Mouse (Mus musculus): ENCODE results near the gene Gm17349.
"Not testable (repeated sequence)": the region's sequence is repeated elsewhere in the genome, so short reads cannot be mapped to it uniquely, and the experiment has no call there.

Gm17349 gene

GRCm38 (mm10) chr15:99717386-99718334, 12.4 kb upstream of the Gm17349 start, which contains the start of gene Gpd1:
TSS of gene Gpd1 (plus strand) at chr15:99717515.
- DNase-seq, result peak; percentile 77

GRCm38 (mm10) chr15:99716814-99717213, 11.5 kb upstream of the Gm17349 start:
- no peak for DNase-seq

- no peak for DNase-seq
Observed at GRCm38 (mm10) chr15:99715982-99716746, 10.9 kb upstream of the Gm17349 start.

DNA sequence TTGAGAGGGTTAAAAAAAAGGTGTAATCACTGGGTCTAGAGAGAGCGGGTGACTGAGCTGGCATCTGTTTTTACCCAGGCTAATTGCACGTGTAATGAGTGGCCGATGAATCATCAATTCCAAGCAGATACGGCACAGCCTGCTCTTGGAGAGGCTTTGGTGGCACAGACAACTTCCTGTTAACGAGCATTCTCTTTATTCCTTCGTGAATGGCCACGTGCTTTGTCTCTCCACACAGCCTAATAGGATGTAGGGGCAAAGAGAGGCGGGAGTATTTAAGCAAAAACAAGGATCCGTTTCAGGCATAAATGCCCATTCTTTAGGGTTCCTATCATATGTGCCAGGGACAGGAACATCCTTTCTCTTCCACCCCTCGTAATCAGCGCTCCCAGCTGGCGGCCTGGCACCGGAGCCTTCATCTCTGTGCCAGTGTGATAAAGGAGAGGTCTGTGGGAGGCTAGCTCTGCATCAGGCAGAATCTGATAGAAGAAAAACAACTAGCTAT, 10.1 kb upstream of the Gm17349 start:
- DNase-seq, result peak; percentile 75

DNA sequence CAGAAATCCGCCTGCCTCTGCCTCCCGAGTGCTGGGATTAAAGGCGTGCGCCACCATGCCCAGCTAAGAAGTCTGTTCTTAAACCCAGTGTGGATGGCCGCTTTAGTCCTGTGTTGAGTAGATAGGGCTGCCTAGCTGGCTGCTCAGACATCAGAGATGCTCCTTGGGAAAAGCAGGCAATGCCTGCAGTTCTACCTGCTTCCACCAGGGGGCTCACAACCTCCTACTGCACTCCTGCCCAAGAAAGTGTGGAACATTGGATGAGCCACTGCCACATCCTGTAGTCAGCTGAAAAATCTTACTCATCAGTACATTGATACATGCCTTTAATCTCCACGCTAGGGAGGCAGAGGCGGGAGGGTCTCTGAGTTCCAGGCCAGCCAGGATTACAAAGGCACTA, 9.6 kb upstream of the Gm17349 start:
- DNase-seq, result peak; percentile 89

DNA sequence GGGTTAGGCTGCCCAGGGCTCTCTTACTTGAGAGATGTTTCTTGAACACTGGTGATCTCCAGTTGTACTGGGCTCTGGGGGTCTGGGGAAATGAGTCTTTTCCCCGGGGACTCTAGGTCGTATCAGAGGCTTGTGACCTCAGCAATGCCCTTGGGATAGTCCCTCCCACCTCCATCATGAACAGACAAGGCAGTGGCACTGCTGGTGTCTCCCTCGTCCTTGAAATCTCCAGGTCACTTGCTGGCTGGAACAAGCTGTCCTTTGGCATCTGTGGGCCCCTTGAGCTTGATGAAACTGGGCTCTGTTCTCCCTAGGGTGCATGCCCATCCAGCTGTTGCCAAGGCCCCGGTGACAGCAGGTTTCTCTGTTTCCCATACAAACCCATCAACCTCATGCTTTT, 8.9 kb upstream of the Gm17349 start:
- no peak for DNase-seq

DNA sequence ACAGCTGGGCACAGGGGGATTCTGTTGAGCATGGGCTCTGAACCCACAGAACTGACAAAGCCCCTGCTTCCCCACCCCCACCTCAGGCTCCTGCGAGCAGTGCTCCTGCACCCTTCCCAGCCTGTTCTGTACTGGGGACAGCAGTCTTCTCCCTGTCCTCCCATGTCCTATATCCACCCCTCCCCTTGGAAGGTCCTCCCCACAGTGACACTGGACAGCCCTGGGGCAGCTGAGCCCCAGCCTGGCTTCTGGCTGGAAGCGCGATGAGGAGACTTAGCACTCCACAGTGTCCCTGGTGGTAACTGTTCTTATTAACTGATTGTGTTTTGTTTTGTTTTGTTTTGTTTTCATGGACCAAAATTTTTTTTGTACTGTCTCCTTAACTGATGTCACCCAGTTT, 8.3 kb upstream of the Gm17349 start:
- no peak for DNase-seq

DNA sequence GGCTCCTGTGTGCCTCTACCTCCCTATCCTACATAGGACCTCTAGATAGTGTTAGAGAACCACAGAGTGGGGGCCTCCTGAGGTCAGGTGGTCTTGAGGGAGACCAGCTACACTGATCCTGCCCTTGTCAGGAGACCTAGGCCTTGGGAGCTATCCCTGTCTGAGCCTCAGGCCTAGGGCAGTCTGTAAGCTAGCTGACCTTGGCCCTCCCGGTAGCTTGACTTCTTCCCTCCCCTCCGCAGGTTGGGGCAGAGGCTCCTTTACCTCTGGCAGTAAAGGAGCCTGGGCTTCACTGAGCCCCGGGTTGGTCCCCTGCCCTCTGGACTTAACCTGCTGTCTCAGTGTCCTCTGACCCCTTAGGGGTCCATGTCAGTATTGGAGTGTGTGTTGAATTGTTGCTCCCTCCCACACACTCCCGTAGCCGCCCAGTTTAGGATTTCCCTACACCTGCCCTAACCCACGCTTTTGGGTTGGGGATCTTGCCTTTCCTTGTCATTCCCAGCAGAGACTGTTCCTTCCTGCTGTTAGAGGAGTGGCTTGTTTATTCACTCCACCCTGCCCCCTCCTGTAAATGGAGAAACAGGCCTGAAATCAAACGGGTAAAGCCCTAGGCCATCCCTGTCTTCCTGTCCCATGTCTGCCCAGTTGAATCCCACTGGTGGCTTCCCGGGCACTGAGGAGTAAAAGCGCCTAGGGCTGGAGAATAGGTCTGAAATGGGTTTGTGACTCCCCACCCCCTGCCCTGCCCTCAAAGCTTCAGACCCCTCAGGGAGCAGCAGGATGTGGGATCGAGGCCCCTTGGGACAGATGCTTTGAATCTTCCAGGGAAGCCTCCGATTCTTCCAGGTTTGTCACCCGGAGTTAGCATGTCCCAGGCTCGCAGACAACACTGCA, 7.6 kb upstream of the Gm17349 start:
- DNase-seq, result no peak

- no peak for DNase-seq
Observed at GRCm38 (mm10) chr15:99711491-99711890, 6.2 kb upstream of the Gm17349 start.

DNA sequence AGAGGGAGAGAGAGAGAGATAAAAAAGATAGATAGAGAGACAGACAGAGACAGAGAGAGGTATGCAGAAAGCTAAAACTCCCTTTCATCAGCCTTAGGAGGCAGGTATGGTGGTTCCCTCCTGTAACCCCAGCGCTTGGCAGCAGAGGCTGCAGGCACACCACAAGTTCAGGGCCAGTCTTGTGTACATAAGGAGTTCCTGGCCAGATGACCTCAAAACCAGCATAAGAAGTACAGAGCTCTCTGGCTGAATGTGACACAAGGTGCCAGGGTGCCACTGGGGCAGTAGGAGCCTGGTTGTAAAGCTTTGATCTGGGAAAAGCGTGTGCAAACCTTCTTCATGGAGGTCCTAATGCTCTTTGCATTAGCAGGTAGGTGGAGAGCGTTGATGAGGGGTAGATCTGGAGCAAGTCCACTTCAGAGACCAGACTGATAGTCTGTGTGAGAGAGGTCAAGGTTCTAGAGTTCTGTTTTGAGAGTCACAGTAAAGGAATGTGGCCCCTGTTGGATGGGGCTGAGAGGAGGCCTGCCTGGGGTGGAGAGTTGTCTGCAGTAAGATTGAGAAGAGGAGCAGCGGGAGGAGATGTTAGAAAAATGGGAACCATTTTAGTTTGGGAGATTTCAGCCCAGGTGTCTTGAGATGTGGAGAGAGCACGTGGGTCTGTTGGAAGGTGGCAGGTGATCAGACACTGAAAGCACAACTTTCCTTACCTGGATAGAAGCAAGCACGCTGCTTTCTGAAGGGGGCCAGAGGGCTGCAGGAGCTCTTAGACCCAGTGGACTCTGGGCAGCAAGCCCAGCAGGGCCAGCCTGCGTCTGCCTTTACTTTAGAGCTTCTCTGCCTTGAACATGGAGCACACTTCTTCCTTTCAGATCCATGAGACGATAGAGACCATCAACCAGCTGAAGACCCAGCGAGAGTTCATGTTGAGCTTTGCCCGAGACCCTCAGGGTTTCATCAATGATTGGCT, 5.2 kb upstream of the Gm17349 start:
- no peak for DNase-seq

DNA sequence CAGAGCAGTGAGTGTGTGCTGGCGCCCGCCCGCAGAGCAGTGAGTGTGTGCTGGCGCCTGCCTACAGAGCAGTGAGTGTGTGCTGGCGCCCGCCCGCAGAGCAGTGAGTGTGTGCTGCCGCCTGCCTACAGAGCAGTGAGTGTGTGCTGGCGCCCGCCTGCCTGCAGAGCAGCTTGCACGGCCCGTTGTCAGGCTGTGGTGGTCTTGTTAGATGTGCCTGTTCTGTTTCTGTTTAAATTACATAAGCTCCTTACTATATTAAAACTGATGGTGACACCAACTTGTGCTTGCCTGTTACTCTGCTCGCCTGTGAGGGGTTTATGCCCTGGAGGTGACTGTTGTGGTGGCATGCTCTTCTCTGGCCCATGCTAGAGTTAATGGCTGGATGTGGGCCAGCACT, 2.9 kb upstream of the Gm17349 start:
- no peak for DNase-seq

DNA sequence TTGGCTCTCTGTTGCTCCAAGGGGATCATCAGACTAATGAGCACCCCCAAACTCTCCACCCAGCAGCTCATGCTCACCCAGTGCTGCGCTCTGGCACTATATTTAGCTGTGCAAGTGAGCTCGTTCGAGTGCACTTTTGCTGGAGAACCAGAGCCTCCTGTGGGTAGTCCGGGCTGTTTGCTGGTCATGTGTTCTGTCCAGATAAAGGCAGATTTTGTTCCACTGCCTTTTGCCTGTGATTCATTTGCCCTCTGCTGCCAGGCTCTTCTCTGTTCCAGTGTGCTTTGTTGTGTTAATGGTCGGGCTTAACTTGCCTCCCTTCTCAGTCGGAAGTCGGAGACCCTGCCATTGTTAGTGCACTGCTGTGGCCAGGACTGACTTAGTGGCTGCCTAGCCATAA, 409 bp downstream of the Gm17349 start:
- no peak for DNase-seq

DNA sequence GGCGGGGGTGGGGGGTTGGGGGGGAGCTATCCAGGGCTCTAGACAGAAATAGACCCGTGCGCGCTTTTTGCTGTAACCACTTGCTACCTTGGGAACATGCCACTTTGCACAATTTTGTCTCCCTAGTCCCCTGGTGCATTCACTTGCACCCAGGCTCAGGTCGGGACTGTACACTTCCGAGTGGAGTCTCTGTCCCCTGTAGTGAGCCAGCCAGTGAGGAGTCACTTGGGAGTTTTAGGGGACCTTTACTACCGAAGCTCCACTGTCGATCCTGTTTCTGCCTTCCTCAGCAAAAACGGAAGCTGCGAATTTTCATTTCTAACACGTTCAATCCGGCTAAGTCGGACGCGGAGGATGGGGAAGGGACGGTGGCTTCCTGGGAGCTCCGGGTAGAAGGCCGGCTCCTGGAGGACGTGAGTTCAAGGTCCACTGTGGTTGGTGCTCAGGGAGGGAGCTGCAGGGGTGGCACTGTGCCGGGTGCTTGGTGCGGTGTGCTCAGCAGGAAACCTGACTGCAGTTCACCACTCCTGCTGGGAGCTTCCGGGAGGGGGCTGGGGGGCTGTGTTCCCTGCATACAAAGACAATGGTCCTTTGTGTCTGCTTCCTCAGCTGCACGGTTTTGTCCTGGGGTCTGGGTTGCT, 1.1 kb downstream of the Gm17349 start:
- peak; percentile 53 for DNase-seq

DNA sequence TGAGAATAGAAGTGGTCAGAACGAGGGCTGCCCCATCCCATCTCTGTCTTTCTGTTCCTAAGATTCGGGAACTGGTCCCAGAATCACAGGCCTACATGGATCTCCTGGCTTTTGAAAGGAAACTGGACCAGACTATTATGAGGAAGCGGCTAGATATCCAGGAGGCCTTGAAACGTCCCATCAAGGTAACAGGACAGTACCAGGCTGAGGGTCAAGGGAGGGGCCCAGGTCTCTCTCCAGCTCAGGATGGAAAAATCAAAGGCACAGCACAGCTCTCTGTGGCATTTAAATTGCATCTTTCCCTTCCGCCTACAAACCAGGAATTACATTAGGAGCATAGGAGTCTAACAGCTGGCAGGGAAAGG, 1.6 kb downstream of the Gm17349 start:
- no peak for DNase-seq

DNA sequence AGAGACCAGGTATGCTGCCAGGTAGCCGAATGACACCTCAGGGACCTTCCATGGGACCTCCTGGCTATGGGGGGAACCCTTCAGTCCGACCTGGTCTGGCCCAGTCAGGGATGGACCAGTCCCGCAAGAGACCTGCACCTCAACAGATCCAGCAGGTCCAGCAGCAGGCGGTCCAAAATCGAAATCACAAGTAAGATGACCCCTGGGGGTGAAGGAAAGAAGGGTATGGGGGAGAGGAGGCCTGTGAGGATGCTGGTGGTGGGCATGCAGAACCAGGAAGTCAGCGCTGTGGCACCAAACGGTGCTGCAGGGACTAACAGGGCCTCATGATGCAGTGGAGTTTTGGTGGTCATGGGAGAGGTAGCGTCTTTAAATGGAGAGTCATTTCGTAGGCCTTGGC, 2.2 kb downstream of the Gm17349 start:
- no peak for DNase-seq

GRCm38 (mm10) chr15:99701999-99702900, 3.0 kb downstream of the Gm17349 start, which contains the start of gene Smarcd1:
TSS of gene Smarcd1 (plus strand) at chr15:99702129.
- DNase-seq, result peak; percentile 96

- DNase-seq, result not testable (repeated sequence)
Observed at GRCm38 (mm10) chr15:99701640-99701998, 3.7 kb downstream of the Gm17349 start.

GRCm38 (mm10) chr15:99700219-99701106, 4.8 kb downstream of the Gm17349 start:
- no peak for DNase-seq

DNA sequence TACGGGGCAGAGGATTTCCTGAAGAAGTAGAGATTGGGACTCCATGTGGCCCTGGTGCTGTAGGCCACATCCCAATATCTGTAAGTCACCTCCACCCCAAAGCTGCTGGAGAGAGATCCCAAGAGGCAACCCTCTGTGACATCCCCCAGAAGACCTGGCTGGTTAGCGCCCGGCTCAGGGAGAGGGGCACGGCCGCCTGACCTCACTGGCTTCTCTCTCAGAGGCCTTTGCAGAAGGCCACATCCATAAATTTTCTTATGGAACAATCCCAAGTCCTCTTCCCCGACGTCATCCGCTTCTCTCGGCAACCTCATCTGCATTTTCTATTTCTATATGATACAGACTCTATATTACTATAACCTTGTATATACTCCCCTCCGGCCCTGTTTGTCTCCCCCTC, 5.6 kb downstream of the Gm17349 start:
- no peak for DNase-seq
